Mouse (Mus musculus) liver, adult (tissue): ENCODE data around the gene Cdc14b.

Experiments used
- GATA4 ChIP-seq: IDR thresholded peaks from 2 replicates; pipeline ENCODE4 v1.6.1; 2014; ENCODE audit warnings: mild to moderate bottlenecking, low read length; ENCODE audit not compliant: insufficient replicate concordance

Gene Cdc14b

DNA sequence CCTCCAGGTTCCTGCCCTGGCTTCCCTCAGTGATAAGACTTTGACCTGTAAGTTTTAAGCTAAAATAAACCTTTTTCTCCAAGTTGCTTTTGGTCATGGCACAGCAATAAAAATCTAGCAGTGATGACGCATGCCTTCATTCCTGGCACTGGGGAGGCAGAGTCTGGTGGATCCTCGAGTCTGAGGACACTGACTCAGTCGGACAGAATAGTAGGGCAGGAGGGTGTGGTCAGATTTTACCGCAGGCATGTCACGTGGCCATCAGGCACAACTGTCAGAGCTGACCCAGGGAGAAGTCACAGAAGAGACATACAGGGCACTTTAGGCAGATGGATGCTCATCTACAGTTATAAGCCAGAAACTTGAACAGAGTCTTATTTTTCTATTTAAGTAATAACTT lies 22.9 kb downstream of the Cdc14b start:
- TF ChIP-seq GATA4 = no peak

- no peak for TF ChIP-seq GATA4
Measured at GRCm38 (mm10) chr13:64250363-64250762, 24.7 kb downstream of the Cdc14b start.

DNA sequence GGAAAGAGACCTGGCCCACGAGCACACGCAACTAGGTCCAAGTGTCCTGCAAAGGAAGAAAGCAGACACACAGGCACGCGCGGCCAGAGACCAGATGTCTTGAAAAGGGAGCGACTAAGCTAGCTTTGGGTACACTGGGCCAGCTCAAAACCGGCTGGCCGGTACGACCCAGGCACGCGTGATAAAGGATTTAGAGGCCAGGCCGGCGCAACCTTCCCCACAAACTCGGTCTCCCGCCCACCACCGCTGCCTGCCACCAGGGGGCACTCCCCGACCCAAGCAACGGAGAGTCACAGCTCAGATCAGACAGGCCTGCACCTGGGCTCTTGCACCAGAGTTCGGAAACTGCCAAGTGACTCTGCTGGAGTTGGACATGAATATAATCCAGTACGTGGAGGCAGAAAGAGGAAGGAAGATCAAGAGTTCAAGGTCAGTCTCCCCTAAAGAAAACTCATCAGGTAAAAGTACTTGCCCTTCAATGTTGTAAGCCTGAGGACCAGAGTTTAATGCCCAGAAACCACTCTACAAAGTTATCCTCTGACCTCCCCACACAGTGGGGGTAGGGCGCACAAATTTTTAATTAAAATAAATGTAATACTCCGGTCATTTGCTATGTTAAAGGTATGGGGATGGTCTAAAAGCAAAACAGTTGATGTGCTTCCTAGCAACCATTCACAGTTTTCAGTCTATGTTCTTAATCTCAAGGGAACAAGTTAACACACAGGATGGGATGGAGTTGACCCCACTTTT lies 26.1 kb downstream of the Cdc14b start:
- no peak for TF ChIP-seq GATA4

GRCm38 (mm10) chr13:64248161-64248774 lies 26.8 kb downstream of the Cdc14b start:
- TF ChIP-seq GATA4 = 0 out of 2 replicates have a peak, but pooled peaks have one; percentile 43

DNA sequence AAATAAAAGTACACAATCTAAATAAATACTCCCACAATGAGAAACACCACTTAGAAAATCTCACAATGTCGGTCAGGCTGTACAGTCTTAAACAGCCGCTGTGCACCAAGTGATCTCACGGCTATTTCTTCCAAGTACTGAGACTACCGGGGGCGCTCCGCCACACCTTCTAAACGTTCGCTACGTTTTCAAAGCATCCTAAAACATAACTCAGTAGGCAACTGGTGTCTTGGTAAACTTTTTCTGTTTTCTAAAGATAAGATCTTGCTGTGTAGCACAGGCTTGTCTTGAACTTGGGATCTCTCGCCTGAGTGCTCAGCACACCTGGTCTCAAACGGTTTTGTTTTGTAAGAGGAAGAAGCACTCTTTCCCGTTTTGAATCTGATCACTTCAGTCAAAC lies 29.0 kb downstream of the Cdc14b start:
- TF ChIP-seq GATA4 = no peak

- TF ChIP-seq GATA4 = no peak
Measured at GRCm38 (mm10) chr13:64244685-64245261, 30.3 kb downstream of the Cdc14b start.

DNA sequence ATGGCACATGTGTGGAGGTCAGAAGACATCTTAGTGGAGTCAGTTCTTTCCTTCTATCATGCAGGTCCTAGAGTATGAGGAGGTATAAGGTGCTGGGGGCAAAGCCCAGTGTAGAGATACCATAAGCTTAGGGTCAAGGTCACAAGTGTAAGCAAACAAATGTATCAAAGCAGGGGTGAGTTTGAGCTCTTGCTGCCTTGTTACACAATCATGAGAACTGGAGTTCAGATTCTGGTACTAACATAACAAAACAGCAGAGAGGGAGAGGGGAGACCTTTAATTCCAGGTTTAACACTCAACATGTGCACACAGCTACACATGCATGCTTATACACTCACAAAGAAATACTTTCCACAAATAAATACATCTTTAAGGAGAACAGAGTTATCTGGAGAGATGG lies 32.4 kb downstream of the Cdc14b start:
- TF ChIP-seq GATA4 = no peak

- no peak for TF ChIP-seq GATA4
Measured at GRCm38 (mm10) chr13:64240626-64241025, 34.5 kb downstream of the Cdc14b start.

- TF ChIP-seq GATA4 = no peak
Measured at GRCm38 (mm10) chr13:64237681-64238157, 37.4 kb downstream of the Cdc14b start.

- TF ChIP-seq GATA4 = no peak; the same call in 1 of the 2 replicates
Measured at GRCm38 (mm10) chr13:64237000-64237680, 38.0 kb downstream of the Cdc14b start.

GRCm38 (mm10) chr13:64235777-64236176 lies 39.3 kb downstream of the Cdc14b start:
- TF ChIP-seq GATA4 = no peak

- no peak for TF ChIP-seq GATA4
Measured at GRCm38 (mm10) chr13:64235062-64235715, 39.9 kb downstream of the Cdc14b start.

DNA sequence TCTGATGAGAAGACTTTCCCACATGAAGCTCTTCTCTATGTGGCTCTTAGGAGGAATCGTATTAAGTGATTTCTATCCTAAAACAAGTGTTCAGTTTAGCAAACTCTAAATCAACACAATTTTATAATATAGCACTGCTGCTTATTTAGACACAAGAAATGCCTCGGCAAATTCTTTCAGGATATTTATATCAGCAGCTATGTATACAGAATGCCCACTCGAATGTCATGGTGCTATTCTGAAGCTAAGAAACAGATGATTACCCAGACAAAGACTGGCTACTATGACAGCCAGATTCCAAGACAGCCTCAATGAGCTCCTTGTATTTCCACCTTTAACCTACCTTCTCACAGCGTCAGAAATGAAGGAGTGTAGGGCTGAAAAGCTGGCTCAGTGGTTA lies 42.0 kb downstream of the Cdc14b start:
- TF ChIP-seq GATA4 = no peak

GRCm38 (mm10) chr13:64226725-64227124 lies 48.4 kb downstream of the Cdc14b start:
- no peak for TF ChIP-seq GATA4

DNA sequence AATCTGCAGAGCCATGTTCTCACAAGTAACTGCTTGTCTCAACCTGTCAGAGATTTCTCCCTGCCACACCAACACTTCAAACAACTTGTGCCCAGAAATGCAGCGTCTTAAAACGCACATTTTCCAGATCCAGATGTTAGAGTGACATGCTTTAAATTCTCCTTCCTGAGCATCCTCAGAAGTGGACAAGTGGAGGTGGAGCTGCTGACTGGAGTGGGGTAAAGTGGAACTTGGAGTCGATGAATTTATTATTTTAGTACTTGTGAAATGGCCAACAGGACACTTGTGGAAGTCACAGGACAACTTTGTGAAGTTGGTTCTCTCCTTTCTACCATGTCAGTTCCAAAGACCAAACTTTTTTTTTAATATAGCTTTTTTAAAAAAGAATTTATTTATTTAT lies 49.4 kb downstream of the Cdc14b start:
- no peak for TF ChIP-seq GATA4
